Mouse (Mus musculus) MEL (cell line): ENCODE data around the gene Frmd4a. TPM values are rescaled to one million over a fixed set of nuclear protein-coding genes. Genes with fewer than 3 reads are reported as not detected.

Experiments used
- DNase-seq: peaks from one replicate; pipeline ENCODE4 v3.0.0; 2011; ENCODE audit warnings: low read depth, low spot score
- H3K27ac ChIP-seq: 2 replicates; pipeline ENCODE4 v1.5.1; 2012; ENCODE audit warnings: low read depth, mild to moderate bottlenecking, control low read depth, low read length, moderate library complexity; ENCODE audit not compliant: control insufficient read depth
- H3K27me3 ChIP-seq, 2 experiments: fragments of 150-350 bp in 1 of 2; sonication (generic) in 1 of 2; 2 replicates each; pipeline ENCODE4 v1.6.1; 2012; ENCODE audit warnings: low read length in 2 of 2, mild to moderate bottlenecking in 2 of 2, improper control_type of control experiment in 1 of 2, moderate library complexity in 1 of 2; ENCODE audit not compliant: insufficient read depth in 2 of 2, control insufficient read depth in 1 of 2
- H3K36me3 ChIP-seq, 2 experiments: 2 replicates each; pipeline ENCODE4 v1.6.1; 2012 to 2014; ENCODE audit warnings: low read length in 2 of 2, improper control_type of control experiment in 1 of 2, inconsistent platforms in 1 of 2, mild to moderate bottlenecking in 1 of 2; ENCODE audit not compliant: insufficient read depth in 2 of 2, control insufficient read depth in 1 of 2
- H3K4me1 ChIP-seq, 2 experiments: fragments of 150-350 bp in 1 of 2; sonication (generic) in 1 of 2; 2 replicates each; pipeline ENCODE4 v1.6.1; 2012; ENCODE audit warnings: low read length in 2 of 2, improper control_type of control experiment in 1 of 2, mild to moderate bottlenecking in 1 of 2; ENCODE audit not compliant: insufficient read depth in 2 of 2, control insufficient read depth in 1 of 2
- H3K4me3 ChIP-seq, 2 experiments: fragments of 150-350 bp in 1 of 2; sonication (generic) in 1 of 2; 2 replicates each; pipeline ENCODE4 v1.5.1; 2012; ENCODE audit warnings: low read depth in 2 of 2, low read length in 2 of 2, mild to moderate bottlenecking in 2 of 2, moderate library complexity in 2 of 2, control low read depth in 1 of 2, improper control_type of control experiment in 1 of 2; ENCODE audit not compliant: control insufficient read depth in 1 of 2, insufficient read depth in 1 of 2
- H3K79me2 ChIP-seq: 2 replicates; pipeline ENCODE4 v1.6.1; 2012; ENCODE audit warnings: mild to moderate bottlenecking, low read length, moderate library complexity; ENCODE audit not compliant: control insufficient read depth, poor library complexity, insufficient read depth
- H3K9ac ChIP-seq: 2 replicates; pipeline ENCODE4 v1.6.1; 2012; ENCODE audit warnings: low read depth, mild to moderate bottlenecking, control low read depth, low read length, moderate library complexity; ENCODE audit not compliant: control insufficient read depth, poor library complexity, severe bottlenecking
- H3K9me3 ChIP-seq: fragments of 150-350 bp; sonication (generic); replicated peaks from 2 replicates; pipeline ENCODE4 v1.6.1; 2012; ENCODE audit warnings: mild to moderate bottlenecking, low read length, improper control_type of control experiment, moderate library complexity; ENCODE audit not compliant: insufficient read depth
- BHLHE40 ChIP-seq: IDR thresholded peaks from 2 replicates; pipeline ENCODE4 v1.6.1; 2012; ENCODE audit warnings: low read depth, mild to moderate bottlenecking, inconsistent platforms, low read length, improper control_type of control experiment, borderline replicate concordance
- CHD1 ChIP-seq: IDR thresholded peaks from 2 replicates; pipeline ENCODE4 v1.6.1; 2012; ENCODE audit warnings: low read depth, mild to moderate bottlenecking, inconsistent platforms, low read length, improper control_type of control experiment
- CHD2 ChIP-seq: IDR thresholded peaks from 2 replicates; pipeline ENCODE4 v1.6.1; 2011; ENCODE audit warnings: low read length, improper control_type of control experiment
- E2F4 ChIP-seq: IDR thresholded peaks from 2 replicates; pipeline ENCODE4 v1.6.1; 2011; ENCODE audit warnings: low read depth, low read length, improper control_type of control experiment, borderline replicate concordance
- EP300 ChIP-seq, 2 experiments: IDR thresholded peaks; 2 replicates each; pipeline ENCODE4 v1.6.1; 2011; ENCODE audit warnings: improper control_type of control experiment in 2 of 2, low read length in 2 of 2, low read depth in 1 of 2, mild to moderate bottlenecking in 1 of 2
- ETS1 ChIP-seq: IDR thresholded peaks from 2 replicates; pipeline ENCODE4 v1.6.1; 2012; ENCODE audit warnings: low read depth, mild to moderate bottlenecking, inconsistent platforms, low read length, improper control_type of control experiment, moderate library complexity
- GABPA ChIP-seq: IDR thresholded peaks from 2 replicates; pipeline ENCODE4 v1.6.1; 2012; ENCODE audit warnings: low read depth, mild to moderate bottlenecking, inconsistent platforms, low read length, improper control_type of control experiment, moderate library complexity
- GATA1 ChIP-seq: IDR thresholded peaks from 2 replicates; pipeline ENCODE4 v1.6.1; 2011; ENCODE audit warnings: low read depth, low read length, improper control_type of control experiment
- JUND ChIP-seq: IDR thresholded peaks from 2 replicates; pipeline ENCODE4 v1.6.1; 2011; ENCODE audit warnings: low read depth, mild to moderate bottlenecking, improper control_type of control experiment, low read length
- MAFK ChIP-seq: IDR thresholded peaks from 2 replicates; pipeline ENCODE4 v1.6.1; 2011; ENCODE audit warnings: low read depth, mild to moderate bottlenecking, low read length, improper control_type of control experiment, borderline replicate concordance
- MAX ChIP-seq: IDR thresholded peaks from 2 replicates; pipeline ENCODE4 v1.6.1; 2011; ENCODE audit warnings: low read length, improper control_type of control experiment
- MEF2A ChIP-seq: IDR thresholded peaks from 2 replicates; pipeline ENCODE4 v1.6.1; 2014; ENCODE audit warnings: low read depth, mild to moderate bottlenecking, inconsistent platforms, low read length, improper control_type of control experiment; ENCODE audit not compliant: poor library complexity, insufficient replicate concordance, severe bottlenecking; ENCODE audit errors: extremely low read depth
- MXI1 ChIP-seq: IDR thresholded peaks from 2 replicates; pipeline ENCODE4 v1.6.1; 2011; ENCODE audit warnings: mild to moderate bottlenecking, low read depth, low read length, improper control_type of control experiment
- MYB ChIP-seq: IDR thresholded peaks from 2 replicates; pipeline ENCODE4 v1.6.1; 2011; ENCODE audit warnings: mild to moderate bottlenecking, low read depth, low read length, improper control_type of control experiment
- MYC ChIP-seq: IDR thresholded peaks from 2 replicates; pipeline ENCODE4 v1.6.1; 2011; ENCODE audit warnings: low read depth, mild to moderate bottlenecking, low read length, improper control_type of control experiment, moderate library complexity
- NELFE ChIP-seq: IDR thresholded peaks from 2 replicates; pipeline ENCODE4 v1.6.1; 2011; ENCODE audit warnings: low read depth, low read length, improper control_type of control experiment
- NRF1 ChIP-seq: IDR thresholded peaks from 2 replicates; pipeline ENCODE4 v1.6.1; 2014; ENCODE audit warnings: low read depth, mild to moderate bottlenecking, inconsistent platforms, low read length, improper control_type of control experiment, moderate library complexity; ENCODE audit not compliant: poor library complexity, insufficient read depth, severe bottlenecking
- POLR2AphosphoS2 ChIP-seq: IDR thresholded peaks from 2 replicates; pipeline ENCODE4 v1.6.1; 2011; ENCODE audit warnings: low read length, improper control_type of control experiment
- POLR2AphosphoS5 ChIP-seq: IDR thresholded peaks from 2 replicates; pipeline ENCODE4 v1.6.1; 2012; ENCODE audit warnings: low read depth, borderline replicate concordance, mild to moderate bottlenecking, inconsistent platforms, low read length, moderate library complexity, mixed read lengths
- RAD21 ChIP-seq: IDR thresholded peaks from 2 replicates; pipeline ENCODE4 v1.6.1; 2011; ENCODE audit warnings: mild to moderate bottlenecking, low read depth, low read length, improper control_type of control experiment
- RCOR1 ChIP-seq: IDR thresholded peaks from 2 replicates; pipeline ENCODE4 v1.6.1; 2012; ENCODE audit warnings: low read depth, mild to moderate bottlenecking, inconsistent platforms, low read length, improper control_type of control experiment
- SIN3A ChIP-seq: IDR thresholded peaks from 2 replicates; pipeline ENCODE4 v1.6.1; 2012; ENCODE audit warnings: low read length, improper control_type of control experiment, inconsistent platforms
- SMC3 ChIP-seq: IDR thresholded peaks from 2 replicates; pipeline ENCODE4 v1.6.1; 2011; ENCODE audit warnings: low read depth, low read length, improper control_type of control experiment
- TAL1 ChIP-seq: IDR thresholded peaks from 2 replicates; pipeline ENCODE4 v1.6.1; 2012; ENCODE audit warnings: mild to moderate bottlenecking, inconsistent platforms, low read length, moderate library complexity, mixed read lengths
- TCF12 ChIP-seq: IDR thresholded peaks from 2 replicates; pipeline ENCODE4 v1.6.1; 2014; ENCODE audit warnings: low read depth, mild to moderate bottlenecking, inconsistent platforms, low read length, improper control_type of control experiment, moderate library complexity
- USF1 ChIP-seq: IDR thresholded peaks from 2 replicates; pipeline ENCODE4 v1.6.1; 2014; ENCODE audit warnings: low read depth, mild to moderate bottlenecking, inconsistent platforms, low read length, improper control_type of control experiment, moderate library complexity
- USF2 ChIP-seq, 2 experiments: IDR thresholded peaks; 2 replicates each; pipeline ENCODE4 v1.6.1; 2011 to 2012; ENCODE audit warnings: improper control_type of control experiment in 2 of 2, low read length in 2 of 2, borderline replicate concordance in 1 of 2, inconsistent platforms in 1 of 2, low read depth in 1 of 2, mild to moderate bottlenecking in 1 of 2; ENCODE audit not compliant: insufficient read depth in 1 of 2
- ZKSCAN1 ChIP-seq: IDR thresholded peaks from 2 replicates; pipeline ENCODE4 v1.6.1; 2012; ENCODE audit warnings: low read depth, mild to moderate bottlenecking, inconsistent platforms, low read length, improper control_type of control experiment, moderate library complexity
- ZMIZ1 ChIP-seq: IDR thresholded peaks from 2 replicates; pipeline ENCODE4 v1.6.1; 2012; ENCODE audit warnings: low read depth, mild to moderate bottlenecking, inconsistent platforms, low read length, improper control_type of control experiment, moderate library complexity
- ZNF384 ChIP-seq: IDR thresholded peaks from 2 replicates; pipeline ENCODE4 v1.6.1; 2012; ENCODE audit warnings: low read depth, mild to moderate bottlenecking, inconsistent platforms, low read length, improper control_type of control experiment
- polyA plus RNA-seq, 2 experiments: library from polyadenylated mRNA; stranded (reverse) in 1 of 2; unstranded in 1 of 2; fragments of >175 nt in 1 of 2; fragments of >200 nt in 1 of 2; gene quantifications; 2 replicates each; pipeline versions ENCODE4 v1.2.1 to v1.2.4; 2012; ENCODE audit warnings: low replicate concordance in 2 of 2, low read depth in 1 of 2; ENCODE audit not compliant: insufficient read length in 2 of 2, insufficient read depth in 1 of 2, missing spikeins in 1 of 2
- total RNA-seq: library from RNA; depleted of rRNA; stranded (reverse); fragments of 300-350 nt; gene quantifications from 2 replicates; pipeline ENCODE4 v1.2.3, GENCODE M21; 2012

Frmd4a gene
- total and polyA plus RNA-seq, 3 experiments = 6.4 to 14.4 TPM; not detected in 1

- Histone ChIP-seq H3K4me3 (no peak overlapping the region), H3K36me3 (peaks cover 0 to 53% of the 10 kb centered on the region in 2 experiments; a peak in 2 of 4 replicates), H3K27ac (peak overlapping the region; percentile 81), H3K9ac (no peak overlapping the region), H3K4me1 (peaks cover 43 to 48% of the 10 kb centered on the region in 2 experiments), H3K27me3 (no peaks in the 10 kb centered on the region), H3K9me3 (no peaks in the 10 kb centered on the region), H3K79me2 (no peaks in the 10 kb centered on the region)
- TF ChIP-seq ZMIZ1 (no peak), EP300 (IDR thresholded peaks at IDR 0.05; ENCODE audit: low read depth in 1 of 2, low read length in 2 of 2) (0 out of 4 replicates have a peak, but pooled peaks of 1 of the 2 experiments have one; percentile 1)
- DNase-seq = no peak
Measured at GRCm38 (mm10) chr2:4551866-4552265, 534.3 kb downstream of the Frmd4a start.

GRCm38 (mm10) chr2:4552486-4552885, 535.0 kb downstream of the Frmd4a start:
- Histone ChIP-seq H3K27me3 (no peaks in the 10 kb centered on the region), H3K9ac (no peak overlapping the region), H3K9me3 (no peaks in the 10 kb centered on the region), H3K4me1 (peaks cover 47 to 52% of the 10 kb centered on the region in 2 experiments), H3K27ac (peak overlapping the region; percentile 81), H3K4me3 (peak overlapping the region in 1 of 2 experiments; percentile 32; a peak in 2 of 4 replicates), H3K79me2 (no peaks in the 10 kb centered on the region), H3K36me3 (peaks cover 0 to 57% of the 10 kb centered on the region in 2 experiments; a peak in 2 of 4 replicates)
- peak; percentile 70 for DNase-seq
- peak; percentile 16; the same call in 1 of the 2 replicates for TF ChIP-seq USF1
- TF ChIP-seq USF2 (IDR thresholded peaks at IDR 0.05; ENCODE audit: borderline replicate concordance in 1 of 2, insufficient read depth in 1 of 2, low read depth in 1 of 2, low read length in 2 of 2) = no peak
- TF ChIP-seq CHD2 = peak; percentile 69
- TF ChIP-seq CHD1 = no peak
- no peak; the same call in 1 of the 2 replicates for TF ChIP-seq RCOR1
- TF ChIP-seq MEF2A = 0 out of 2 replicates have a peak, but pooled peaks have one; percentile 70
- TF ChIP-seq NELFE = 0 out of 2 replicates have a peak, but pooled peaks have one; percentile 15
- TF ChIP-seq JUND = no peak
- no peak for TF ChIP-seq NRF1
- TF ChIP-seq POLR2AphosphoS5 = no peak
- TF ChIP-seq RAD21 = no peak
- TF ChIP-seq MYC = peak; percentile 86
- TF ChIP-seq SIN3A = peak; percentile 85
- no peak for TF ChIP-seq E2F4
- TF ChIP-seq ZKSCAN1 = no peak
- peak; percentile 59 for TF ChIP-seq MAX
- TF ChIP-seq MAFK = no peak
- TF ChIP-seq ZNF384 = peak; percentile 11; the same call in 1 of the 2 replicates
- no peak for TF ChIP-seq SMC3
- peak; percentile 65; the same call in 1 of the 2 replicates for TF ChIP-seq MXI1
- peak; percentile 94 for TF ChIP-seq MYB
- TF ChIP-seq GATA1 = peak; percentile 91
- no peak for TF ChIP-seq TAL1
- TF ChIP-seq ZMIZ1 = no peak
- peak; percentile 64 for TF ChIP-seq BHLHE40
- TF ChIP-seq ETS1 = peak; percentile 94
- peak; percentile 89 for TF ChIP-seq TCF12
- TF ChIP-seq EP300 (IDR thresholded peaks at IDR 0.05; ENCODE audit: low read depth in 1 of 2, low read length in 2 of 2) = peak; percentile 94 to 98
- TF ChIP-seq POLR2AphosphoS2 = no peak
- peak; percentile 22; the same call in 1 of the 2 replicates for TF ChIP-seq GABPA
